Mouse (Mus musculus) liver, adult 10 weeks (tissue): ENCODE data around the gene Commd6. TPM values are rescaled to one million over a fixed set of nuclear protein-coding genes. Genes with fewer than 3 reads are reported as not detected.

ENCODE experiments used
- polyA plus RNA-seq: library from polyadenylated mRNA; stranded (reverse); fragments of 350-450 nt; fragmentation: Illumina TruSeq; extraction: RNeasy Lipid Tissue Mini Kit (QIAGEN cat#74804); gene quantifications from one replicate; pipeline ENCODE4 v1.2.3, GENCODE M21; 2014; ENCODE audit warnings: low read depth, low replicate concordance

Commd6 gene
- polyA plus RNA-seq: 70.6 TPM

DNA sequence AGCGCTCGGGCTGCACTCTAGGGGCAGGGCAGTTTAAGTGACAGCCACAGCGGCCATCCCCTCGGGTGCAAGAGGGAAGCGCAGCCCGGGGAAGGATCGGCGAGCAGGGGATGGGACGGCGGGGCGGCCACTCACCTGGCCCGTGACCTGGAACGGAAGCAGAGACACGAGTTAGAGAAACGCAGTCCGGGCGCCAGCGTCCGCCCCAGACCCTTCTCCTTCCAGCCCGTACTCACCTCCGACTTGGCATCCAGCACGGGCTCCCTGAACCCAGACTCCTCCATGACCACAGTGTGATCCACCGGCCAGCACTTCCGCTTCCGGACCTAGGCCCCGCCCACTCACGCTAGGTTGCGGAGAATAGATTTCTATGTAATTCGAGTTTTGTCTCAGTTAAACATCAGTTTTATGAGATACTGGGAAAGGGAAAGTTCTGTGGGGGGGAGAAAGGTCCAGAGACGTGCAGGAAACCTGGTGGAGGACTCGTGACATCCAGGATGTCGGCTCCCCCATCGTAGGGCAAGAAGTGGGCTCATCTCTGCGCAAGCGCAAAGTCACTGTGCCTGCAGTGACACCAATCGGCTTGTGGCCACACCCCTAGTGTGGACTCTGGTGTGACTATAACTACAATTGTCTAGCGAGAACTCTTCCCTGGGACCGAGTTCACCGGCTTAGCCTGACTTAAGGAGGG is at the start of gene Commd6:
Gene Commd6 (minus strand): TSS at position 534 of the 691 bp plus-strand sequence.

DNA sequence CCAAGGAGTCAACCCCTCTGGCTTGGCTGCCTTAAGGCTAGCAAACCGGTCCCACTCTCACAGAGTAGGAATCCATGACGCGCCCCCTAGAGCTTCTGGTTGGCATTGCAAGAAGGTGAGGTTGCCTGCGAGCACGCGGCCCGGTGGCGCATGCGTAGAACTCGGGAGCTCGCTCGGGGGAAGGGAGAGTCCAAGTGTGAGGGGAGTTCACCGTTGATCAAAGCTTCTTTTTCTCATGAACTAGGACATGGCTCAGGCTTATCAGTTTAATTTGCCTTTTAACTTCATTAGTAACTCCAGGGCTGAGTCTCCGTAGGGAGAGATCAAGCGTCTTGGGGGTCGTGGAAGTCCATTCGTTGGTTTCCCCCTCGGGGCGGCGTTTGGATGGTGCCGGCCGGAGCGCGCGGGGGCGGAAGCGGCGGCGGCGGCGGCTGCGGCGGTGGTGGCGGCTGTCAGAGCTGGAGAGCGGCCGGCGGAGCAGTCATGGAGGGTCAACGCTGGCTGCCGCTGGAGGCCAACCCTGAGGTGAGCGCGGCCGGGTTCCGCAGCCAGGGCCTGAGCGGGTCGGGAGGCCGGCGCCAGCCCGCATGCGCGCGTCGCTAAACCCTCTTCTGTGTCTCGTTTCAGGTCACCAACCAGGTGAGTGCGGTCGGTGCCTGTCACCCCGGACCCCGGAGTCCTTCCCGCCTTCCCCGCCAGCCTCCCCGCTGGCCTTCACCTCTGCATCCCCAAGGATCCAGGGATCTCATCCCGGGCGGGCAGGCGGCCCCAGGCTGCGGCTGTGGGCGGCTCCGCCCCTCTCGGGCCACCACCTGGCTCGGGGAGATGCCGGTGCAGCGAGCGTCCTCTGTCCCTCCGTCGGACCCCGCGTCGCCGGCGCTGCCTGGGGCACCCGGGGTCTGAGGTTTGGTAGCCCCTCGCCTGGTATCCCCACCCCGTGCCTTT is 13.4 kb upstream of the Commd6 start, which contains the start of gene Uchl3:
Gene Uchl3 (plus strand): TSS at position 387 of the 945 bp plus-strand sequence.

DNA sequence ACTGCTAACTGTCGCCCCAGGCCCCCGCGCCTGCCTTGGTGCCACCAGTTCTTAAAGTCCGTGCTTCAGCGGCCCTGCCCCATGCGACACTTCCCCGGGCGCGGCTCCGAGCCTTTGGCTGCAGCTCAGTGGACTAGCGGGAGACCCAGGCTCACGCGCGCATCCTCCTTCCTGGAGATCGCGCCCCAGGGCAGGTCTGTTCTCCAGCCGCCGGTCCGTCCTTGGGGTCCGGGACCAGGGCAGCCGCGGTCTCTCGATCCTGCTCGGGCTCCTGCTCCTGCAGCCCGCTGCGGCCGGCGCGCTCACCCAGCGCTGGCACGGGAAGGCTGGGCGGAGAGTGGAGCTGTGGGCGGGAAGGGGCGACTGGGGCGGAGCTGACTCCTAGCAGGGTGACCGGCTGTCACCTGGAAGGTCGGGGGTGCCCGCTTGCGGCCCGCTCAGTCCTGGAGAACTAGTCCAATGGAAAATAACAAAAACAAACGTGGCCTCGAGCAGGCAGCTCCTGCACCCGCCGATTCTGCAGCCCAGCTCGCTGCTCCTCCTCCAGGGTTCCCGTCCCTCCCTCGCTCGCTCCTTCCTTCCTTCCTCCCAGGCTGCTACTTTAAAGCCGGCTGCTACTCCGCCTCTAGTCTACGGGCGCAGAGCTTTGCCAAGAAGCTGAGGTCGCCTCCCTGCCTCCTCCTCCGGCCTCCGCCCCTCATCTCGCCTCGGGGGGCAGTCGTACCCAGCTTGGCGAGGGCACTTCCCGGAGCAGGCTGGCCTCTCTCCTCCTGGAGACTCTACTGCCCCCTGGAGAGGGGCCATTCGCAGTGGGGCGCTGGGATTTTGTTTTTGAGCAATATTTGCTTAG is 31.7 kb downstream of the Commd6 start, which contains the start of gene Tbc1d4:
Gene Tbc1d4 (minus strand): TSS at position 673 of the 850 bp plus-strand sequence.

Other genes starting within 250 kb of the Commd6 start
- 3.8 TPM for gene Tbc1d4, start 31.5 kb downstream of the Commd6 start, polyA plus RNA-seq
- 92.5 TPM for gene Uchl3, start 13.3 kb upstream of the Commd6 start, polyA plus RNA-seq
- not detected for gene Gm9922, start 89.1 kb upstream of the Commd6 start, polyA plus RNA-seq
- gene Lmo7, start 89.3 kb upstream of the Commd6 start, polyA plus RNA-seq: 17.4 TPM